Mouse (Mus musculus) left cerebral cortex, adult 9 months (tissue): ENCODE data around the gene Serp2.

Source experiments
- DNase-seq, 2 experiments: peaks; one replicate each; pipeline ENCODE4 v3.0.0; 2022; ENCODE audit warnings: low spot score in 2 of 2

Serp2 gene

DNA sequence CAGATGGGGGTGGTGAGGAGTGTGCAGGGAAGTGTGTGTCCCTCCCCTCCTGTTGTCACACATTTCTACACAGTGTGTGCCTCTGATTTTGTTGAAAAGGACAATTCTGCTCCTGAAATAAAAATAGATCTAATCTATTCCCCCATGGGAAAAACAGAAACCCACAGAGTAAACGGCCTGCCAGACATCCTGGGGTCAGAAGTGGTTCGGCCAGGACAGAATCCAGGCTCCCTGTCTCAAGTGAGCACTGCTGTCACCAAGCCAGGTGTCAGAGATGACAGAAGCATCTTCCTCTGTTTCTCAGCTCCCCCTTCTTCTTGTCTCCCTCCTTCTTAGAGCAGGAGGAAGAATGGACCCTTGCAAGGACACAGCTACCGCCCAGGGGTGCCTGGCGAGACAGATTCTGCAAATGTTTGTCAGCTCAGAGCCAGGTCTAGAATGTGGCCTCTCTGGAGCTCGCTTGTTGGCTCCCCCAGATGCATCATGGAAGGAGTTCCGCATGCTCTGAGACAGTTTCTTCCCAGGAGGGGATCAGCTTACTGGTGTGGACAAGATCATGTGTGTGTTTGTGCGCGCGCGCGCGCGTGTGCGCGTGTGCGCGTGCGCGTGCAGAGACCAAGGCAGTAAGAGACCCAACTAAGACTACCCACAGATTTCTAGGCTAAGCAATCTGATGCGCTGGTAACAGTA lies 29.5 kb downstream of the Serp2 start:
- DNase-seq: no peak

DNA sequence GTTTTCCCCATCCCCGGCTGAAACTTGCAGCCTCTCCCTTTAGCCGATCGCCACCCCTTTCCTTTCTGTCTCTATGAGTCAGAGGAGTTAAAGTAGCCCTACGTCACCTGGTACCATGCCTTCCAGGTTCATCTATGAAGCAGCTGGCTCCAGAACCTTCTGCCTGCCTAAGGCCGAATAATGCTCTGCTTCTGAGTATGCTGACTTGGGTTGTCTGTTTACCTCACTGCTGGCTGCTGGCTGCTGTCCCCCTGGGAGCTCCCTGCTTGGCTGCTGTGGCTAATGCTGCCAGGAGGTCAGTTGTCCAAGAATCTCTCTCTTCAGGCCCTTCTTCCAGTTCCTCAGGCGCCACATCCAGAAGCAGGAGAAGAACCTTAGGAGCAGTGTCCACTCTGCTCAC lies 30.2 kb downstream of the Serp2 start:
- no peak for DNase-seq

DNA sequence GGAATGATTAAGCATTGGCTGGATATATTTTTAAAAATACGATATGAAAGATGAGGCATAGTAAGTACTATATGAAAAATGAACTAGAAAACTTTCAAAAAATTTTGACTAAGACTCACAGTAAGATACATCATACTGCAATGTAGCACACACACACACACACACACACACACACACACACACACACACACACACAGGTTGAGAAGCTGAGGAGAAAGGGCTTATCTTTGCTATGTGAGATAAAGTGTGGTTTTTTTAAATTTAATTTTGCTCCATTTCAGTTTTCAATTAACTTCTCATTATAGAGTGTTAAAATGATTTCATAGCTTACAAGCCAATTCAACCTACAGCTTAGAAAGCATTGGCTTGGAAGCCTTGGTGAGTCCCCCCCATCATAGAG lies 33.3 kb downstream of the Serp2 start:
- DNase-seq: no peak

- no peak for DNase-seq
Measured at GRCm38 (mm10) chr14:76521308-76521707, 35.4 kb downstream of the Serp2 start.

- no peak for DNase-seq
Measured at GRCm38 (mm10) chr14:76520606-76521005, 36.1 kb downstream of the Serp2 start.

- no peak for DNase-seq
Measured at GRCm38 (mm10) chr14:76518217-76518616, 38.5 kb downstream of the Serp2 start.

GRCm38 (mm10) chr14:76515620-76516019 lies 41.1 kb downstream of the Serp2 start:
- no peak for DNase-seq

DNA sequence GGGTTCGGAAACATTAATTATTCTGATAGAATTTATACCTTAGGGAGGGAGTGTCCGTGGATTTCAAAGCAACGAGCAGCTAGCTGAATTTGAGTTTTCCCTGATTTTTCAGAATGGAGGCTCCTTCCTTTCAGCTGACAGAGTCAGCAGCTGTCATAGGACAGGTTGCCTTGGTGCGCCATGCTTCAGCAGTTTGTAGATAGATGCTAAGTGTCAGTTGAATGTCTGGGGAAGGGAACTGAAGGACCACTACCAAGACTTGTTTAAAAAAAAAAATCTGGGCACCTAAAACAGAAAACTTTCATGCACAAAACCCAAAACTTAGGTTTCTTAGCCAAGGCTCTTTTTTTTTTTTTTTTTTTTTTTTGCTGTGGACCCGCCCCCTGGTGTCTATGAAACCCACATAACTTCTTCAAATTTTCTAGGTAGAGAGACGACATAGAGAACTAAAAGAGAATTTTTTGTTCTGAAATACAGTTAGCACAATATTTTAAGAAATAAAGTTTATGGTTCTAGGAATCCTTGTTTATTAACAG lies 42.6 kb downstream of the Serp2 start:
- no peak for DNase-seq

GRCm38 (mm10) chr14:76513395-76514049 lies 43.2 kb downstream of the Serp2 start:
- DNase-seq: no peak

DNA sequence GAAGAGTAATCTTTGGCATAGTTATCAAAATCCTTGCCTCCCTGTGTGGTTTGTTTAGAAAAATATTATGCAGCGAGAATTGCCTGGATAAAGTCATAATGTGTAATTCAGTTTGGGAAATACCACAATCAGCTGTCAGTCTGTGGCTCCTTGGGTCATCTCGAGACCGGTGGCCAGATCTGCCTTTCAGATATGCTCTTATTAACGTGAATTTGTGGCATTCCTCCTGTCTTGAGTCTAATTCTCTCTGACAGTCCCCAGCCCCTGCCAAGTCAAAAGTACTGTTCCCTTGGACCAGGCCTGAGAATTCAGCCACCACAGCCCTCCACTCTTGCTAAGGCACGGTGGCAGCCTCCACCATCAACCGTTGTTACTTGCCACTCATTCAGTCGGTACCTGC lies 44.7 kb downstream of the Serp2 start:
- DNase-seq: no peak

- no peak for DNase-seq
Measured at GRCm38 (mm10) chr14:76508701-76509100, 48.0 kb downstream of the Serp2 start.

DNA sequence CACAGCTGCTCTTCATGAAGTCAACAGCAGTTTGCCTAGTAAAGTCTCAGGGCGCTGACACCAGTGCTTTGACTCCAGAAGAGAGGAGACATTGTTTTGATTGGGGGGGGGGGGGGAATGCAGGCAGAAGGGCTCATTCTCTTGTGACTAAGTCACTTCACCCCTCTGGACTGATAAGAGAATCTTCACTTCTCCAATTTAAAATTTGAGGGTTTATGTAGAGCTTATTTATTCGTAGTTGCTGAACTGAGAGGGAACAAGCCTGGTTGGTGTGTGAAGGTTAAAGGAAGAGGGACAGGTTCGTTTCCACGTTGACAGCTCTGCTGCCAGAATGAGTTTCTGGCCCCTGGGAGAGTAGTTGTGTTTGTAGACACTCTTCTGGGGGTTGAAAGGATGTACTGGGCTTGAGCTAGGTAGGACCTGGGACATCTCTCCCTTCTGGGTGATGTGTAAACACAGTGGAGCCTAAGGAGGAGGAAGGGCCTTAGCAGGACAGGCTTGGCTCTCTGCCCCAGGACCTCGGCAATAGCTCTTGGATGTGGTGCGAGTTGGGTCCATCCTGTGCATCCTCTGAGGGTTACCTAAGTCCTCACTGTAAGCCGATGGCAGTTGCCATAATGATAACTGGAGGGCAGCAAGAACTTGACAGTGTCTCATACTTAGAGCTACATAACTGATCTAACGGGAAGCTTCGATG lies 48.7 kb downstream of the Serp2 start:
- no peak for DNase-seq

- DNase-seq: no peak
Measured at GRCm38 (mm10) chr14:76507357-76507756, 49.3 kb downstream of the Serp2 start.

- peak; percentile 27 to 30 for DNase-seq
Measured at GRCm38 (mm10) chr14:76506425-76507205, 50.1 kb downstream of the Serp2 start.

GRCm38 (mm10) chr14:76505439-76506220 lies 51.1 kb downstream of the Serp2 start:
- DNase-seq: peak; percentile 76 to 85

- DNase-seq: peak in 1 of 2 experiments; percentile 48
Measured at GRCm38 (mm10) chr14:76505101-76505438, 51.6 kb downstream of the Serp2 start.

DNA sequence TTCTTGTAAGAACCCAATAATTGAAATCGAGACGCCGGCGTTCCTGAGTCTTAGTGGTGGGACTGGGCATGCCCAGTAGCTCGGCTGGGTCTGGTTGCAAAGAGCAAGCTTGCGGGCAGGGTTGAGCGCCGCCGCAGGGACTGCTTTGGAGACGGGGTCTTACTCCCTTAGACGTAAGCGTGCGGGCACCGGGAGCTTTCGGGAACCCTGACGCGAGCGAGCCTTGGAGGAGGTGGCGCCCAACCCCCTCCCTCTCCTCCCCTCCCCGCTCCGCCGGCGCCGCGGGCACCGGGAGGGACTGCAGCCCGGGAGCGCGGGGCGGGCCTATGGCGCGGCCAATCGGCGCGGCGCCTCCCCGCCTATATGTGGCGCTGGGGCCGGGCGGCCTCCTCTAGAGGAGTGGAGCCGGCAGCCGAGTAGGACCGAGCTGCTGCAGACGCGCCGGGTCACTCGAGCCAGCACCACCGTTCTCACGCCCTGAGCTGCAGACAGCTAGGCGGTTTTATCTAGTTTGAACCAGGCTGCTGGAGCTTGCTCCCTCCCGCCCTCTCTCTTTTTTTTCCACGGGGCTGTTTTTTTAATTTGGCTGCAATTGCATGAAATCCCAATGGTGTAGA lies 52.5 kb downstream of the Serp2 start:
- peak; percentile 85 to 93 for DNase-seq

GRCm38 (mm10) chr14:76503231-76503851 lies 53.3 kb downstream of the Serp2 start:
- DNase-seq: peak in 1 of 2 experiments; percentile 37

- no peak for DNase-seq
Measured at GRCm38 (mm10) chr14:76500036-76500435, 56.7 kb downstream of the Serp2 start.

DNA sequence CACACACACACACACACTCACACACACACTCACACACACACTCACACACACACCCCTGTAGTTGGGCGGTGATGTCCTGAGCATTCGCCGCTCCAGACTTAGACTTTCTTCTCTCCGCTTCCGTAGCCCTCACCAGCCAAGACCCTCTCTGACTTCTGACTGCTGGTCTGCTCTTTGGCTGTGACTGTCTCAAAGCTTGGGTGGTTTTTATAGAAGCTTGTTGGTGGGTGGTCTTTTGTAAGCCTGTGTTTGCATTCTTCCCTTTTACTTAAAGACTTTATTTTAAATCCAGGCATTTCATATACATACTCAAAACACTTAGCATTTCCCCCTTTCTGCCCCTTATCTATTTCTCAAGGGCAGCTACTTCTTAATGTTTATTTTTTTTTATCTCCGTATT lies 57.2 kb downstream of the Serp2 start:
- no peak for DNase-seq
